Mouse (Mus musculus) bone marrow, adult 2 months (tissue): Measurements from ENCODE around the gene Ube2q2.

Experiments used
- CTCF ChIP-seq: fragments of 200-500 bp; IDR thresholded peaks from 2 replicates; pipeline ENCODE4 v1.5.1; 2011; ENCODE audit warnings: low read length, control low read depth; ENCODE audit not compliant: control insufficient read depth, insufficient read depth
- POLR2A ChIP-seq: fragments of 200-500 bp; IDR thresholded peaks from 2 replicates; pipeline ENCODE4 v1.6.1; 2011; ENCODE audit warnings: low read depth, mild to moderate bottlenecking, control low read depth, low read length, borderline replicate concordance; ENCODE audit not compliant: control insufficient read depth

GRCm38 (mm10) chr9:55126295-55126694 lies 22.4 kb upstream of the Ube2q2 start:
- TF ChIP-seq POLR2A: no peak
- TF ChIP-seq CTCF: no peak
